Mouse (Mus musculus) kidney, postnatal 0 days (tissue): ENCODE measurements around the gene Scn4a. TPM values are rescaled to one million over a fixed set of nuclear protein-coding genes. Genes with fewer than 3 reads are reported as not detected.

ENCODE experiments used
- ATAC-seq: fragments of 200-750 bp; cut with Nextera tagmentation; replicated peaks from 2 replicates; pipeline ENCODE4 v1.8.0; 2017; ENCODE audit warnings: low read depth, moderate number of reproducible peaks, moderate TSS enrichment, moderate library complexity; ENCODE audit not compliant: low FRiP score
- DNase-seq: peaks from one replicate; pipeline ENCODE4 v3.0.0-alpha.2; 2016; ENCODE audit warnings: low spot score
- H3K27ac ChIP-seq: fragments of 300-500 bp; sonication (generic); 2 replicates; pipeline ENCODE4 v1.5.1; 2014; ENCODE audit warnings: mild to moderate bottlenecking
- H3K27me3 ChIP-seq: fragments of 300-500 bp; sonication (generic); 2 replicates; pipeline ENCODE4 v1.6.1; 2014; ENCODE audit warnings: low read length, mixed read lengths; ENCODE audit not compliant: insufficient read depth
- H3K36me3 ChIP-seq: fragments of 300-500 bp; sonication (generic); 2 replicates; pipeline ENCODE4 v1.6.1; 2014; ENCODE audit warnings: low read length, mixed read lengths; ENCODE audit not compliant: insufficient read depth
- H3K4me1 ChIP-seq: fragments of 300-500 bp; sonication (generic); replicated peaks from 2 replicates; pipeline ENCODE4 v1.6.1; 2014; ENCODE audit warnings: antibody characterized with exemption, low read length, mixed read lengths; ENCODE audit not compliant: insufficient read depth
- H3K4me2 ChIP-seq: fragments of 300-500 bp; sonication (generic); 2 replicates; pipeline ENCODE4 v1.6.1; 2014; ENCODE audit warnings: mild to moderate bottlenecking, low read length, moderate library complexity, mixed read lengths
- H3K4me3 ChIP-seq: fragments of 300-500 bp; sonication (generic); replicated peaks from 2 replicates; pipeline ENCODE4 v1.5.1; 2014; ENCODE audit warnings: low read depth, low read length
- H3K9ac ChIP-seq: fragments of 300-500 bp; sonication (generic); 2 replicates; pipeline ENCODE4 v1.6.1; 2014; ENCODE audit warnings: low read depth, low read length
- H3K9me3 ChIP-seq: fragments of 300-500 bp; sonication (generic); replicated peaks from 2 replicates; pipeline ENCODE4 v1.6.1; 2016; ENCODE audit warnings: low read length, inconsistent platforms, mixed read lengths
- CTCF ChIP-seq: IDR thresholded peaks from 2 replicates; pipeline ENCODE4 v1.5.1; 2016; ENCODE audit warnings: antibody characterized with exemption, low read depth, mild to moderate bottlenecking, moderate library complexity
- WGBS: fragments of 180-500 bp; shearing (Covaris S2); extraction: QIAGEN DNeasy Blood & Tissue Kit; methylation state at CpG from one replicate; pipeline ENCODE4 v1.1.7; 2014; 5-methylcytosine and 5-hydroxymethylcytosine counted together
- polyA plus RNA-seq: library from polyadenylated mRNA; unstranded; fragments of >200 nt; fragmentation: Nextera tagmentation; extraction: Ambion mirVana; gene quantifications from 2 replicates; pipeline ENCODE4 v1.2.1, GENCODE M21; 2015

Gene Scn4a
- polyA plus RNA-seq, 1 experiment from 2014 or later: 0.22 TPM

DNA sequence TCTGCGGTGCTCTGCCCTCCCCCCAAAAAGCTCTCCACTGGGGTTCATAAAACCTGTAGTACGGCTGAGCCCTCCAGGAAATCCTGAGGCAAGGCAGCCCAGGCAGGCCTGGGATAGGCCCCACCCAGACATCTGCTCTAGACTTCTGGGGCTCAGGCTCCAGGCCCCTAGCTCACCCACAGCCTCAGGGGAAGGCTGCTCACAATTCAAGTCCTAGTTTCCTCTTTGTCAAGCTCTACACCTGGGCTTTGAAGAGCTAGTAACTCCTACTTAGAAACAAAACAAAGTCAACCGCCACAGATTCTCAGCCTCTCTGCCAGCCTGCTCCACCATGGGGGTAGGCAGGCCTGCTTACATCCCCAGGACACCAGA, 84.0 kb downstream of the Scn4a start:
- DNase-seq: peak; percentile 54
- WGBS: 11% methylated on average over 3 of the region's 3 CpGs

More for the DNA sequence above, 84.0 kb downstream of the Scn4a start:
- no peak for ATAC-seq
- Histone ChIP-seq H3K27ac (peak overlapping the region; percentile 70), H3K4me1 (peaks cover 34% of the 10 kb centered on the region), H3K9me3 (no peaks in the 10 kb centered on the region), H3K27me3 (no peaks in the 10 kb centered on the region), H3K36me3 (peaks cover 36% of the 10 kb centered on the region), H3K9ac (no peak overlapping the region), H3K4me3 (no peak overlapping the region), H3K4me2 (peak overlapping the region; percentile 40)
- TF ChIP-seq CTCF: no peak

Other genes with a start within 250 kb of the Scn4a start
- gene Gm10840, start 192.4 kb downstream of the Scn4a start, polyA plus RNA-seq: not detected in 2 replicates
- gene Limd2, start 192.4 kb downstream of the Scn4a start, polyA plus RNA-seq: 132 and 140 TPM in 2 replicates
- 19.9 and 21.6 TPM in 2 replicates for gene Strada, start 151.1 kb downstream of the Scn4a start, polyA plus RNA-seq
- gene Ccdc47, start 136.9 kb downstream of the Scn4a start, polyA plus RNA-seq: 81.1 and 88.0 TPM in 2 replicates
- 48.6 and 52.1 TPM in 2 replicates for gene Ddx42, start 136.4 kb downstream of the Scn4a start, polyA plus RNA-seq
- 40.6 and 45.1 TPM in 2 replicates for gene Ftsj3, start 97.2 kb downstream of the Scn4a start, polyA plus RNA-seq
- gene Psmc5, start 97.1 kb downstream of the Scn4a start, polyA plus RNA-seq: 223 and 251 TPM in 2 replicates
- gene Smarcd2, start 80.3 kb downstream of the Scn4a start, polyA plus RNA-seq: 42.7 and 44.6 TPM in 2 replicates
- gene Tcam1, start 76.6 kb downstream of the Scn4a start, polyA plus RNA-seq: 0.49 and 0.59 TPM in 2 replicates
- gene Gh, start 51.4 kb downstream of the Scn4a start, polyA plus RNA-seq: not detected in 2 replicates
- 7.7 and 7.8 TPM in 2 replicates for gene Cd79b, start 38.5 kb downstream of the Scn4a start, polyA plus RNA-seq
- gene Prr29, start 12.2 kb upstream of the Scn4a start, polyA plus RNA-seq: 0.15 and 0.24 TPM in 2 replicates
- 62.5 and 63.3 TPM in 2 replicates for gene Icam2, start 34.8 kb upstream of the Scn4a start, polyA plus RNA-seq
- gene Ern1, start 134.6 kb upstream of the Scn4a start, polyA plus RNA-seq: 3.3 and 3.5 TPM in 2 replicates